Mouse (Mus musculus) liver, adult (tissue): ENCODE results near the gene Rnf150.

Experiments used
- GATA4 ChIP-seq: IDR thresholded peaks from 2 replicates; pipeline ENCODE4 v1.6.1; 2014; ENCODE audit warnings: mild to moderate bottlenecking, low read length; ENCODE audit not compliant: insufficient replicate concordance

The Rnf150 gene

DNA sequence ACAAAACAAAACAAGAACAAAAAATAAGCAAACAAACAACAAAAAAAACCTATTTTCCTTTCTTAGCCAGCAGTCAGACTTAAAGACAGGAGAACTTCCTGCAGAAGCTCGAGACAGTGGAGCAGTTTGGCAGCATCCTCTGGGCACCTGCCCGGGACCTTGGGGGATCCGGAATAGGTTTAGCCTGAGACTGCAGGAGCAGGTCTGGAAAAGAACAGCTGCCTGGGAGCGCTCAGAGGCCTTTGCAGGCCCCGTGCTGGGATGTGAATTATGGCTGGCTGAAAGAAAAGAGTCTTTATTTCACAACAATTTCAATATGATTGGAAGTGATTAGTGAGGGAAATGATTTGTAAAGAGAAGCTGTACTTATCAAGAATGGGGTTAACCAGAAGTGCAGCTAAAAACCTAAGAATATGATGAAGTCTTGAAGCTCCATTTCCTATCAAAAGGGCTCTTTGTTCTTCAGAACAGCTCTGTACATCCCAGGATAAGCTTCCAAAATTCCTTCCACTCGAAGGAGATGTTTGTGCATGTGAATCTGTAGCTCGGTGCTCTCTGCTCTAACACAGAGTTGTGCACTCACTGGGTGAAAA is 92.1 kb downstream of the Rnf150 start:
- no peak for TF ChIP-seq GATA4

DNA sequence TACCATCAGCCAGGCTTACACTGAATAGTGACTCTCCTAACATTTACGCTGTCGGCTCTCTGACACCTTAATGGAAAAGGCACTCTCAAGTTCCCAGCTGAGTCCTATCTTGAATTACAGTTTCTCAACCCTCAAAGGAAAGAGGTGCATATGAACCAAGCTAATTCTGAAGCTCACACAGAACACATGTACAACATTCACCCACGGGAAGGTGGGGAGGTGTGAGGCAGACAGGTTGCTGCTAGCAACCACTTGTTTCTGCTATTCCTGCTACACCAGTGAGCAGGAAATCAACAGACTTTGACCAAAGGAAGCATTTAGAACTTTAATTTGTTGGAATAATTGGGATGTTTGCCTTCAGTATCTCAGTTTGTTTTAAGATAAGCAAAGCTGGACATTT is 96.3 kb downstream of the Rnf150 start:
- TF ChIP-seq GATA4: no peak

DNA sequence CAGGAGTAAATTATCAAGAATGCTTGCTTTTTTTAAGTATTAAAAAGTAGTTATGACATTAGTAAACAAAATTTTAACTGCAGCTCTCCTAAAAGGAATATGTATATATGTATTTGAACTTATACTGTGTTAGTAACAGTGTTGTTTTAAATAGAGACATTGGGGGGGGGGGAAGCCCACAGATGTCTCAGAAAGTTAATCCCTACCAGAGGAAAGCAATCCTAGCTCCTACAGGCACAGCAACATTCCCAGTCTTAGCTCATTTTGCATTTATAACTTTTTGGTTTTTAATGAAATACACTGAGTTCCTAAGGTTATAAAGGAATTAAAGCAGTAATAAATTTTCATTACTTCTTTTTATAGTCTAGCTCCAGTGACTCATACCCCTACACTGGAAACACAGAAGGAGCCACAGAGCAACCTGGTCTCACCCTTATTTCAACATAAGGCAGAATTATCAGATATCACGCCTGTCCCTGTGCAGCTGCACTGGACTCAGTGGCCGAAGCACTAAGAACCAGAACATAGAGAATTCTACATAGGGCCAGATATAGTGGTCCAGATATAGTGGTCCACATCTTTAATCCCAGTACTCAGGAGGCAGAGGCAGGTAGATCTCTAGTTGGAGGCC is 96.9 kb downstream of the Rnf150 start:
- TF ChIP-seq GATA4: no peak

DNA sequence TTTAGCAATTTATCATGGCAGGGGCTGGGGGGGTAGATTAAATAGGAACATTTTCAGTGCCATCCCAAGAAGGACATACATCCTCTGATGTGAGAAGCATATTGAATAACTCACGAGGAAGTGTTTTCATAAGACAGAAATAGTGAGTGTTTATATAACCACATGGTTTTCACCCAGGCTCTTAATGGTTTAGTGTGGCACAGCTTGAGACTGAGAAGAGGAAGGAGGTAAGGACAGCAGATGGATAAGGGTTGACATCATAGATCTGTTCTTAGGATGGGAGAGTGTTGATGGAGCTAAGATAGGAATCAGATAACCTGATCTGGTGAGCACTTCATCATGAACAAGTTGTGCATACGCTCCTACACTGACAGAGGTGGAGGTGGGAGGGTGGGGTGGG is 101.4 kb downstream of the Rnf150 start:
- TF ChIP-seq GATA4: no peak

DNA sequence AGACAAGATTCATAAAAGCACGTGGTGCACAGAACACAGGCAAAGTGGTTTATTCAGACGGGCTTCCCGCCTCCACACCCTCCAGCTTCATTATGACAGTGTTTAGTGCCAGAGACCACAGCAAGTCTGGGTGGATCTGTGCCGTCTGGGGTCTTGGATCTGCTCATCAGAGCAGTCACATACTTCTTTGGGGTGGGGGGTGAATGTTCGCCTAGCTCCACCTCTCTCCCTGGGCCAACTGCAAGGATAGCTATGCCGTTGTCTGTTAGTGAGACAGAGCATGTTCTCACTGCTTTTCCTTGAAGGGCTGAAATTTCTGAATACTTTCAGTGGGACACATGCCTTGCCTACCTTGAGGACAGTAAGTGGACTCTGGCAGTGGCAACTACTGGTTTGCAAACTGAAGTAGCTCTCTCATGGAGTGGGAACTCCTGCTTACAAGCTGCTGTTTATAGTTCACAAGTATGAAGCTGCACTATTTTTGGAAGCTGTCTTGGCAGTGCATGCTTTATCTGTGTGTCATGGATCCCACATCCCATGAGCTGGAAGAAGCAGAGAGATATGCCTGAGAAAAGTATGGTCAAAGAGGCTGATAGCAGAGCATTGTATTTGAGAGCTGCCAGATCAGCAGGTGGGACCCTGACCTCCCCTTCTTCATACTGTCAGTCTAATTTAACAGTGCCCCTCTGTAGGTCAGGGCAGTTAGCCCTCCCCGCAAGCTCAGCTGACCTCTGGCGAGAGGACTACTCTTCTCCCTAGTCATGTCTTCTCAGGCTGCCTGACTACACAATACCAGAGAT is 104.9 kb downstream of the Rnf150 start:
- TF ChIP-seq GATA4: no peak

DNA sequence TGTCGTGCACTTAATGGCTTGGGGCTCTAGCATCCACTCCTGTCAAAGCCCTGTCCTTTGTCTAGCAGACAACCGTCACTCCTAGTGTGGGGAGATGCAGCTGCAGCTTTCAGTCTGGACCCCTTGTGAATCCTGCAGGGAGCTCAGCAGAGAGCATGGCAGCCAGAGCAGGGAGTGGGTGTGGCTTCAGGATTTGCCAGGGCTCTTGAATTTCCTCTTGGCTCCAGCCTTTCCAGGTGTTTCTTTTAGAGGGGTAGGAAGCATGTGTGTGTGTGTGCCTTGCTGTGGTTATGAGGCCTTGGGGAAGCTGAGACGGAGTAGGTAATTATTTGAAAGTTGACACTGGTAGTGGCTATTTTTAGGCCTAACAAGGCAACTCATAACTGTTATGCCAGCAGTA is 106.8 kb downstream of the Rnf150 start:
- TF ChIP-seq GATA4: no peak

DNA sequence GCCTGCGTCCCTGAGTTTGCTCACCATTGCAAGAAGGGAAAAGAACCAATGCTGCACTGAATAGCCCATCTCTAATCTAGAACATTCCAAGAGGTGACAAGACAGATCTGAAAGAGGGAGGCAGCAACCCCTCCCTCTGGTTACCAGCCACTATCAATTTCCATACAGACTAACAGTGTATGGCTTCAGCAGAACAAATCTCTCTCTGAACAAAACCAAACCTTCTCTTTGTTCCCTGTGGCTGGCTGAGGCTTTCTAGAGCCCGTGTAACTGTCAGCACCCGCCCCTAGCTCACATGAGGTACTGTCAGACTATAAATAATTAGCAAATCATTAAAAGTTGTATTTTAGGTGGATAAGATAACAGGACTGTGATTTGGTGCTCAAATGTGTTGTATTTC is 109.7 kb downstream of the Rnf150 start:
- TF ChIP-seq GATA4: no peak

DNA sequence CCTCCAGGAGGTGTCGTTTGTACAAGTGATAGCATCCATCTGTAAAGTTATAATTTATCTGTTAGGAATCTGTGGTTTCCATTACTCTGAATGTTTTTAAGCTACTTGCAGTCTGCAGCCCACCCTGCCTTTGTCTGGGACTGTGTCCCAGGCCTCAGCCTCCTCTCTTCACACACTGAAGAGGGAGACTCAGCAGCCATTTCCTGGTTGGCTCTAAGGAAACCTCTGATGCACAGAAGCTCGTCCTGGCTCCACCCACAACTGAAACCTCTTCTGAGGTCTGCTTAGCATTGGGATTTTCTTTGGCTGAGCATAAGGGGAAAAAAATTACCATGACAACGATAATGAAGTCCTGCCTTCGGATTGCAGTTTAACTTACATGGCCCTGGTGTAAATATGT is 110.2 kb downstream of the Rnf150 start:
- TF ChIP-seq GATA4: no peak

DNA sequence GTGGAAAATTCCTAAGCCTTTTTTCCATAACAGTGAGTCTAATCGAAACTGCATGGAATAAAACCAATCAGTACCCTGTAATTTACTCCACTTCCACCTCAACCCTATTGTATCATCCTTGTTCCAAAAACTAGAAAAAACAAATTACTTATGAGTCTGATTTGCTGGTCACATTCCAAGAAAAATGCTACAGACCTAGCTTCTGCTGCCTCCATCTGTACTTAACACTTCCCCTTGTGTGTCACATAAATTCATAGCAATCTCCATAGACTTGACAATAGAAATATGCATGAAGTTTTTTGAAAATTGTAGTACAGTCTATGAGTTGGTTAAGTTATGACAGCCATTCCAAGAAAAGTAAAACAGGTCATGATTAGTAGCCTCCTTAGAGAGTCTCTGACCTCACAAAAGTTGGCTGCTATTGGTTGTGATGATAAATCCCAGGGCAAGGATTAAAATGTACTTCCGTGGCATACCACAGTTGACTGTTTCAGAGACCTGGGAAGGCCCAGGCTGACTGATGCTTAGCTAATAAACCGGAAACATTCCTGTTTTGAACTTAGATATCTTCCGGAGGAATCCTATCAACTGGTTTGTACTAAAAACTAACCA is 118.2 kb downstream of the Rnf150 start:
- no peak for TF ChIP-seq GATA4

DNA sequence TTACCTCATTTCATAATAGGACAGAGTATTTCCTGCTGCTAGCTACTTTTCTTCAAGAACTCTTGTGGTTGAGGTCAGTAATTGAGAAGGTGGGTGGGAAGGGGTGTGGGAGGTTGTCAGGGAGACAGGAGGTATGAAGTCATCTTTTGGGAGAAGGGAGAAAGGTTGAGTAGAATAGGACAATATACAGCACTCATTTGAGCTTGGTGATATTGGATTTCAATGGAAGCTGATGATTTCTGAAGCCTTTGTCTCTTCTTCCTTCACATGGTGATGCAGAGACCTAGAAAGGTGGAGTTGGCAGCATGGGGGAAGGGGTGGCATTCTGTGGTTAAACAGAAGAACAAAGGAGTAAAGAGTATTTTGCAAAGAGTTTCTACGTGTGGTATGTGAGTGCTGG is 119.7 kb downstream of the Rnf150 start:
- TF ChIP-seq GATA4: no peak

DNA sequence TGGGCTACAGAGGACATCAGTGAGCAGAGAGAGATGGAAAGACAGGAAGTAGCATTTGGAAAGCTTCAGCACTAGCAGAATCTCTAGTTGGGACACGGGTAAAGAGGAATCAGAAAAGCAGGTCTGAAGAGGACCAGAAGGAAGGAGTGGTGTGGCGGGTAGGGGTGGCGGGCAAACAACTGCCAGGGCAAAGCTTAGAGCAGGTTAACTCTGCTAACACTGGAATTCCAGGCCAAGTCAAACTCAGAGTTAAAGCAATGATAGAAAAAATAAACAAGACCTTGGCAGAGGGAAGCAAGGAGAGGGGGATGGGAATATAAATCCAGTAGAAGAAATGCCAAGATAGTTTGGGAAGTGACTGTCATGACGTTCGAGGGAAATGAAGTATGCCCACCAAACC is 120.1 kb downstream of the Rnf150 start:
- TF ChIP-seq GATA4: no peak

DNA sequence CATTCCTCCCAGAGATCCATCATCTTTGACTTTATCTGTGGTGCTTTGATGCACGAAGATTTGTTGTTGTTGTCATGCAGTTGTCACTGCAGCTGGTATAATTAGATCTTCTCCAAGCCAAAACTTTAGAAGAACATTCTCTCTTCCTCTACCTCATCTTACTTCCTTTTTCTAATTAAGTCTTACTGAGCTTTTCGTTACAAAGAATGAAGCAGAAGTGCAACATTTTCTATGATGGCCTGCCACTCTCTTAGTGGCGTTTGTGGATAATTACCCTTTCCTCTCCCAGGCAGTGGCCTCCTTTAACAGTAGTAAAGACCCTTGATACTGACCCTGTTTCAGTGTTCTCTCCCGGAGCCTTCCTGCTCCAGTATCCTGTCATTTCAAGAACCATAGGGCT is 128.9 kb downstream of the Rnf150 start:
- no peak for TF ChIP-seq GATA4

DNA sequence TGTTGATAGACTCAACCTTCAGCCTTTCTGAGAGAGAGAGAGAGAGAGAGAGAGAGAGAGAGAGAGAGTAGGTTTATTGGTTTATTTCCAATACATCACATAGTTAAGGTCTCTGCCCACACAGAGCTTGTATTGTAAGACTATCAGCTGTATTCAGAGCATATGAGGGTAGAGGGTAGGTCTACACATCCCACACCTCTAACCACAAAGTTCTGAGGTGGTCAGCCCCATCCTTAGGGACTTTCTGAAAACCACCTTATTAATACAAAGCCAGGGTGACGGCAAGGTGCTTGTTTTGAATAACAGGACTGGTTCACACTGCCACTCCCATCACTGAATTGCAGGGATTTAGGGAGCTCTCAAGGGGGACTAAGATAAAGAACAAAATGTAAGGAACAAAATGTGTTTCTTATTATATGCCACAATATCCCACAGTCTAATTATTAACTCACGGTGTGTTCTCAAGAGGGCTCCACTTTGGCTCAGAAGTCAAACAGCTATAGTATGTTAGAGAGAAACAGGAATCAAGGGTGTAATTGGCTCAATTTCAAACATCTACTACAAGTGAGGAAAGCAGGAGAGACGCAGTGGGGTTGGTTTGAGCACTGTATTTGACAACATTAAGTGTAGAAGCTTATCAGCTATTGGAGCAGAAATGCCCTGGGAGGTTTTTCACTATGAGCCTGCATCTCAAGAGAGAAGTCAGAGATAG is 132.7 kb downstream of the Rnf150 start:
- no peak for TF ChIP-seq GATA4

DNA sequence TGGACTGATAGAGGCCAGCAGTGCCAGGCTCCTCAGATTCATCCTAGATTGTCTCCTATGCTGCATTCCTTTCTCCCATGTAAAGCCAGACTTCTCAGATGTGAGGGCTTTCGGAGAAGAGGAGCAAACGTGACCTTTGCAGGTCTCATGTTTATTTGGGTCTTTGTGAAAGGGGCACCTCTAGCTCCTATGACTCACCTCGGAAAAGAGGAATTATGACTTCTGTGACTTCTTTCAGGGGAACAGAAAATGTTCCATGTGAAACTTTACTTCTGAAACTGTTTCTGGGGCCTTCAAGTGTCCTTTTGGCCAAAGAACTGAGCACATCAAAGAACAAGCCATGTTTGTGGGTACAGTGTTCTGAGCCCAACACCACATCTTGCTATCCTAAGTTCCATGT is 133.7 kb downstream of the Rnf150 start:
- no peak for TF ChIP-seq GATA4

DNA sequence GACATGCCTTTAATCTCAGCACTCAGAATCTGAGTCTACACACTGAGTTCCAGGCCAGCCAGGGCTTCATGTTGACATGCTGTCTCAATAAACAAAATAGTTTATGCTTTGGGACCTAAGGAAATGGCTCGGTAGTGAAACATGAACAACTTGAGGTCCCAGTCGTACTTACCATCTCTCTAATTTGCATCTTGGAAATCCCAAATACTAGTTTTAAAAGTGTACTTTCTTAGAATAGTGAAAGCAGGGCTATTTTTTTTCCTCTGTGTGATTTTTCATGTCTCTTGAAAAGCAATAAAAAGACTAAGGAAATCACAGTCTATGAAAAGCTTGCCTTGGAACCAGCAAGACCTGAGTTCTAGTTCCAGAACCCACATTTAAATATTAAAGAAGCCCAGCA is 135.6 kb downstream of the Rnf150 start:
- TF ChIP-seq GATA4: no peak
